ENCODE assay signal across 20 mouse cellular contexts in genomic region chr11:58890511-58890910, GRCm38 (mm10). TPM values are rescaled to one million over a fixed set of nuclear protein-coding genes. Genes with fewer than 3 reads are reported as not detected.
"Had no signal": no experiment of that assay in that cellular context is flagged by ENCODE, and none has a peak within 500 bp of the region (broad histone marks: within the 10 kb centered on the region; RNA-seq: fewer than 3 reads in every experiment).

No protein-coding gene starts in this region.

- H3K27ac ChIP-seq: neural tube, embryonic 12.5 days; neural tube, embryonic 13.5 days; neural tube, embryonic 15.5 days; stomach, embryonic 15.5 days; stomach, postnatal 0 days had no signal

- H3K27me3 ChIP-seq: neural tube, embryonic 12.5 days; neural tube, embryonic 13.5 days; neural tube, embryonic 15.5 days; stomach, embryonic 15.5 days had no signal

- H3K9me3 ChIP-seq: neural tube, embryonic 12.5 days; neural tube, embryonic 13.5 days; neural tube, embryonic 15.5 days; stomach, embryonic 15.5 days had no signal

- H3K4me1 ChIP-seq: neural tube, embryonic 12.5 days; neural tube, embryonic 13.5 days; neural tube, embryonic 15.5 days; stomach, embryonic 15.5 days had no signal

- DNase-seq: retina, postnatal 1 day; right cerebral cortex, adult 18-20 months; right cerebral cortex, postnatal 14 days; right cerebral cortex, postnatal 25 days; right cerebral cortex, postnatal 4 days; spleen, adult 18-20 months; thymus, adult 18-20 months; thymus, adult 2 months; thymus, postnatal 14 days; thymus, postnatal 36 days; thymus, postnatal 4 days had no signal

- H3K9ac ChIP-seq: neural tube, embryonic 12.5 days; neural tube, embryonic 13.5 days; neural tube, embryonic 15.5 days; stomach, embryonic 15.5 days had no signal

- H3K4me3 ChIP-seq: neural tube, embryonic 12.5 days; neural tube, embryonic 13.5 days; neural tube, embryonic 15.5 days; stomach, embryonic 15.5 days had no signal

RNA-seq across cellular contexts. Expression of gene Btnl10, which starts 27.2 kb away (rescaled TPM):
- polyA plus RNA-seq: neural tube, embryonic 12.5 days; neural tube, embryonic 13.5 days; neural tube, embryonic 14.5 days; small intestine, adult 2 months; stomach, embryonic 14.5 days; stomach, postnatal 0 days; urinary bladder, adult 2 months had no signal
